In genomic region chr17:73068321-73068992, GRCm38 (mm10) we compare ENCODE assay signal across 14 mouse cellular contexts. TPM values are rescaled to one million over a fixed set of nuclear protein-coding genes. Genes with fewer than 3 reads are reported as not detected.
DNase-seq lines count a peak whose midpoint lies in the region; ATAC-seq and TF ChIP-seq lines count a peak whose summit lies in the region.
"Had no signal": no experiment of that assay in that cellular context is flagged by ENCODE, and none has a peak within 500 bp of the region (broad histone marks: within the 10 kb centered on the region; RNA-seq: fewer than 3 reads in every experiment).

No protein-coding gene starts in this region.

- peak; percentile 51 to 55 for DNase-seq in heart, adult 18-20 months
- no peak for DNase-seq in heart, adult 8-10 months (ENCODE audit: low spot score)
- DNase-seq in lung, postnatal 4 days, result no peak
- DNase-seq in intestine, embryonic 14.5 days (ENCODE audit: low spot score), result no peak
- no peak for DNase-seq in stomach, postnatal 0 days (ENCODE audit: low spot score)
- DNase-seq in gastrocnemius, postnatal 4 days (ENCODE audit: low spot score in 2 of 2), result no peak
- DNase-seq: adrenal gland, postnatal 25 days; cerebellum, adult 11-12 months; gastrocnemius, postnatal 25 days had no signal

- no peaks in the 10 kb centered on the region for H3K9me3 ChIP-seq in lung, embryonic 15.5 days
- H3K9me3 ChIP-seq in intestine, embryonic 14.5 days (ENCODE audit: control insufficient read depth, low read length), result no peaks in the 10 kb centered on the region
- H3K9me3 ChIP-seq in stomach, postnatal 0 days (ENCODE audit: control insufficient read depth, low read length), result no peaks in the 10 kb centered on the region
- H3K9me3 ChIP-seq in midbrain, embryonic 15.5 days, result no peaks in the 10 kb centered on the region
- H3K9me3 ChIP-seq: embryonic facial prominence, embryonic 10.5 days; forebrain, embryonic 12.5 days; limb, embryonic 12.5 days had no signal

- peak overlapping the region; percentile 52 for H3K27ac ChIP-seq in lung, embryonic 15.5 days
- peak overlapping the region; percentile 78 for H3K27ac ChIP-seq in intestine, embryonic 14.5 days (ENCODE audit: low read depth)
- peak overlapping the region; percentile 79 for H3K27ac ChIP-seq in stomach, postnatal 0 days (replicated peaks)
- H3K27ac ChIP-seq in midbrain, embryonic 15.5 days, result no peak overlapping the region
- H3K27ac ChIP-seq: embryonic facial prominence, embryonic 10.5 days; forebrain, embryonic 12.5 days; limb, embryonic 12.5 days had no signal

- H3K4me3 ChIP-seq in lung, embryonic 15.5 days, result no peak overlapping the region
- H3K4me3 ChIP-seq in intestine, embryonic 14.5 days (ENCODE audit: low read depth, low read length), result no peak overlapping the region
- no peak overlapping the region for H3K4me3 ChIP-seq in stomach, postnatal 0 days (ENCODE audit: low read depth, low read length)
- H3K4me3 ChIP-seq in midbrain, embryonic 15.5 days, result no peak overlapping the region
- H3K4me3 ChIP-seq: embryonic facial prominence, embryonic 10.5 days; forebrain, embryonic 12.5 days; limb, embryonic 12.5 days had no signal

- no peak for TF ChIP-seq CTCF in stomach, postnatal 0 days (IDR thresholded peaks at IDR 0.05; ENCODE audit: low read depth)

- H3K4me1 ChIP-seq in lung, embryonic 15.5 days, result peaks cover 57% of the 10 kb centered on the region
- H3K4me1 ChIP-seq in intestine, embryonic 14.5 days (replicated peaks; ENCODE audit: control insufficient read depth, insufficient read depth, low read length), result peaks cover 36% of the 10 kb centered on the region
- peaks cover 8% of the 10 kb centered on the region for H3K4me1 ChIP-seq in stomach, postnatal 0 days (replicated peaks; ENCODE audit: control insufficient read depth, insufficient read depth)
- H3K4me1 ChIP-seq in midbrain, embryonic 15.5 days, result no peaks in the 10 kb centered on the region
- H3K4me1 ChIP-seq: forebrain, embryonic 12.5 days had no signal

- no peak overlapping the region for H3K9ac ChIP-seq in lung, embryonic 15.5 days
- H3K9ac ChIP-seq in intestine, embryonic 14.5 days (ENCODE audit: low read length), result no peak overlapping the region
- H3K9ac ChIP-seq in stomach, postnatal 0 days (ENCODE audit: low read length), result no peak overlapping the region
- no peak overlapping the region for H3K9ac ChIP-seq in midbrain, embryonic 15.5 days
- H3K9ac ChIP-seq: forebrain, embryonic 12.5 days; limb, embryonic 12.5 days had no signal

- TF ChIP-seq EP300 in stomach, postnatal 0 days (optimal IDR thresholded peaks at IDR 0.05), result no peak

- H3K4me2 ChIP-seq in lung, embryonic 15.5 days, result 0 out of 2 replicates have a peak overlapping the region, but pooled peaks have one; percentile 2
- H3K4me2 ChIP-seq in intestine, embryonic 14.5 days (ENCODE audit: low read length), result no peak overlapping the region
- no peak overlapping the region for H3K4me2 ChIP-seq in stomach, postnatal 0 days (replicated peaks; ENCODE audit: low read depth)
- H3K4me2 ChIP-seq in midbrain, embryonic 15.5 days, result no peak overlapping the region
- H3K4me2 ChIP-seq: forebrain, embryonic 12.5 days; limb, embryonic 12.5 days had no signal

- ATAC-seq in lung, embryonic 15.5 days (ENCODE audit: borderline replicate concordance, extremely low read depth, low FRiP score, low TSS enrichment), result no peak
- ATAC-seq in intestine, embryonic 14.5 days (replicated peaks; ENCODE audit: low FRiP score, low TSS enrichment, low read depth), result no peak
- no peak for ATAC-seq in stomach, postnatal 0 days (ENCODE audit: low FRiP score, low TSS enrichment)
- ATAC-seq in midbrain, embryonic 15.5 days (replicated peaks), result no peak

- 63% methylated on average over 10 of the region's 10 CpGs for WGBS in lung, embryonic 15.5 days
- 64% methylated on average over 10 of the region's 10 CpGs for WGBS in intestine, embryonic 14.5 days
- 42% methylated on average over 10 of the region's 10 CpGs for WGBS in stomach, postnatal 0 days
- WGBS in midbrain, embryonic 15.5 days, result 88% methylated on average over 10 of the region's 10 CpGs

- H3K27me3 ChIP-seq in lung, embryonic 15.5 days, result no peaks in the 10 kb centered on the region
- H3K27me3 ChIP-seq in intestine, embryonic 14.5 days (replicated peaks; ENCODE audit: control insufficient read depth, insufficient read depth, low read length), result no peaks in the 10 kb centered on the region
- no peaks in the 10 kb centered on the region for H3K27me3 ChIP-seq in stomach, postnatal 0 days (ENCODE audit: control insufficient read depth, insufficient read depth, low read length)
- no peaks in the 10 kb centered on the region for H3K27me3 ChIP-seq in midbrain, embryonic 15.5 days (replicated peaks)
- H3K27me3 ChIP-seq: forebrain, embryonic 12.5 days had no signal

- no peaks in the 10 kb centered on the region for H3K36me3 ChIP-seq in lung, embryonic 15.5 days
- no peaks in the 10 kb centered on the region for H3K36me3 ChIP-seq in intestine, embryonic 14.5 days (ENCODE audit: control insufficient read depth, insufficient read depth, low read length)
- H3K36me3 ChIP-seq in stomach, postnatal 0 days (ENCODE audit: control insufficient read depth, insufficient read depth, low read length), result no peaks in the 10 kb centered on the region
- no peaks in the 10 kb centered on the region for H3K36me3 ChIP-seq in midbrain, embryonic 15.5 days (replicated peaks)
- H3K36me3 ChIP-seq: embryonic facial prominence, embryonic 10.5 days; forebrain, embryonic 12.5 days; limb, embryonic 12.5 days had no signal

RNA-seq across cellular contexts. Expression of gene Lclat1, which starts 39.3 kb away (rescaled TPM):
- 10 to 100 TPM; 97.3 to 97.5 TPM for total RNA-seq in heart, adult 18-20 months (2021)
- 100 to 1,000 TPM; 101 to 145 (median 128) TPM for total RNA-seq in heart, adult 8-10 months (2022)
- 12.4 and 13.4 TPM in 2 replicates for polyA plus RNA-seq in lung, embryonic 15.5 days (2015; fragmentation: Nextera tagmentation; extraction: Ambion mirVana)
- 29.2 and 34.6 TPM in 2 replicates for polyA plus RNA-seq in intestine, embryonic 14.5 days (2014; fragmentation: Nextera tagmentation; extraction: Ambion mirVana)
- polyA plus RNA-seq in stomach, postnatal 0 days (2015; fragmentation: Nextera tagmentation; extraction: Ambion mirVana), result 4.3 and 5.6 TPM in 2 replicates
- 11.1 and 11.5 TPM in 2 replicates for polyA plus RNA-seq in midbrain, embryonic 15.5 days (2015; fragmentation: Nextera tagmentation; extraction: Ambion mirVana)
- 10 to 100 TPM; 19.6 to 19.7 TPM for total RNA-seq in gastrocnemius, postnatal 4 days (2021)

Comparison
In these comparisons a context has a peak if more than half of its experiments do, and no peak if none do; other contexts are left out.
1. DNase-seq: peak in heart, adult 18-20 months (2 of 2); none in heart, adult 8-10 months (single experiment), lung, postnatal 4 days (0 of 2), intestine, embryonic 14.5 days (single experiment), stomach, postnatal 0 days (single experiment) and gastrocnemius, postnatal 4 days (0 of 2).